Mouse (Mus musculus) adrenal gland, adult 2 months (tissue): ENCODE data around the gene Emilin2. TPM values are rescaled to one million over a fixed set of nuclear protein-coding genes. Genes with fewer than 3 reads are reported as not detected.

Experiments used
- DNase-seq: peaks from one replicate; pipeline ENCODE4 v3.0.0; 2021
- polyA plus RNA-seq: library from polyadenylated mRNA; depleted of rRNA; stranded (reverse); fragments of >200 nt; gene quantifications from 2 replicates; pipeline ENCODE4 v1.2.3, GENCODE M21; 2012
- total RNA-seq, 2 experiments: library from RNA; stranded (reverse); gene quantifications; 2 replicates each; pipeline ENCODE4 v1.2.3; 2021

The Emilin2 gene
- total and polyA plus RNA-seq, 3 experiments, result 6.6 to 10.0 (median 8.2) TPM

DNA sequence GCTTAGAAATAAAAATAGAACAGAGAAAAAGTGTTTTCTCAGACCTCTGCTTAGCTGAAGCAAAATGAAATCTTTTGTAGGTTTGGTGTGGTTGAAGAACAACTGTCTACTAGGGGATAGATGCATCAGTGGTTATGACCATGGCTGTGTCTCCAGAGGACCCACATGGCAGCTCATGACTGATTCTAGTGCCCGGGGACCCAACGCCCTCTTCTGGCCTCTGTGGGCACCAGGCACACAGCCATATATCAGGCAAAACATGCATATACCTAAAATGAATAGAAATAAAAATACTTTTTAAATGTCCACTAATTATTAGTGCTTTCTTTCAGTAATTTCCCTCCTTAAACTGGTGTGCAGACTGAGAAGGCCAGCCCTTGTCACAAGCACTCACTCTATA lies 79.8 kb downstream of the Emilin2 start:
- DNase-seq, result no peak

DNA sequence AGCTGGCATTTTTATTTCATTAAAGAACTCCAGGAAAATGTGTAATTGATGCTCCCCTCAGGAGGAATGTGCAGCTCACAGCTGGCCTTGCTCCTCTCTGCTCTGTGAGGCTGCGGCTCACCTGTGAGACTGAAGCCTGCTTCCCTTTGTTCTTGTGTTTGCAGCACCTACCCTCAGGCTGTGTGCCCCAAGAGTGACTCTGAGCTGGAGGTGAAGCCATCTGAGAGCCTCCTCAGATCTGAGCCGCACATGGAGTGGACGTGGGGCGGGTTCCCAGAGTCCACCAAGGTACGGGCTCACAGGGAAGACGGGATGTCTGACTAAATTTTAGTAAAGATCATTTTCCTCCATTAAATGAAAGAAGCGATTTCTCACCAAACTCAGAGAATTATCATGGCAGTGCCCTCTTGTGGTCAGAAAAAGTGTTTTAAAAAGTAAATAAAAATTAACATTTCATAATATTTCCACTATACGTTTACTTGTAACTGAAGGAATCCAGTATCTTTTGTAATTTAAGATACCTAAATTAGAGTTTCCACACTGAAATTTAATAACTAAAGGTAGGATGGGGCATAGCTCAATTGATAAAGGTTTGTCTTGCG lies 81.6 kb downstream of the Emilin2 start:
- no peak for DNase-seq

DNA sequence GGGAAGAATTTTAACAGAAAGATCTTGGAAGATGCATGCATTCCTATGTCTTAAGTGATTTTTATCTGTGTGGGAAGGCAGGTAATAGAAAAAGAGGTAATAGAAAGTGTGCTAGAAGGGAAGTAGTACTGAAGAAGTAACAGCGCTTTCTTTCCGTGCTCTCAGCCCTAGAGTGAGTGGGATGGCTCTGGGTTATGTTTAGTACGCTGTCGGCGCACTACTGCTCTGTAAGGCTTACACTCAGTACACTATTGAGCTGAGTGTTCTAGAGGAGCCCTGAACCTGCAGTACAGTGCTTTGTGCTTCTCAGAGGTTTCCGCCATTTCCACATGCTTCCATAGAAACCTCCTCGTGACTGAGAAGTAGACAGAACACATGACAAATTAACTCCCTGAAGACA lies 83.1 kb downstream of the Emilin2 start:
- DNase-seq, result no peak

DNA sequence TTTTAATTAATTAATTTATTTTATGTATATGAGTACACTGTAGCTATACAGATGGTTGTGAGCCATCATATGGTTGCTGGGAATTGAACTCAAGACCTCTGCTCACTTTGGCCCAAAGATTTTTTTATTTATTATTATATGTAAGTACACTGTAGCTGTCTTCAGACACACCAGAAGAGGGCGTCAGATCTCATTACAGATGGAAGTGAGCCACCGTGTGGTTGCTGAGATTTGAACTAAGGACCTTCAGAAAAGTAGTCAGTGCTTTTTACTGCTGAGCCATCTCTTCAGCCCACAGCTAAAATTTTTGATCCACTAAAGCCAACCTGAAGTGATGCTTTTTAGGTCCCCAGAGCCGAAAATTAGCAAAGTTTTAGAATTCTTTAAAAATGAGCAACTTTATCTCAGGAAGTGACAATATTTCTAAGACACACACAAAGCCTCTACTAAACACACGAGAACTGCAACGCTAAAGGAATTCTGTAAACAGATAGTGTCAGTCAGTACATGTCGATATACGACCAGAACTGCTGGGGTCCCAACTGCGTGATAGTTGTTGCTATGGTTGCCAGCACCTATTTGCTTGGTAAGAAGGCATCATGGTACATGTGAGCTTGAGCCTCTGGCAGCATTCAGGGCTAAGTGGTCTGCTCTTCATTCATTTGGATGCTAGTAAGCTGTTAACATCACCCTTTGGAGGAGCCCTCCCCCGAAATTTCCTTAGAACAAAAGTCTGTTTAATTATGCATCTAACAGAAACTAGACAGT lies 84.5 kb downstream of the Emilin2 start:
- DNase-seq, result no peak

DNA sequence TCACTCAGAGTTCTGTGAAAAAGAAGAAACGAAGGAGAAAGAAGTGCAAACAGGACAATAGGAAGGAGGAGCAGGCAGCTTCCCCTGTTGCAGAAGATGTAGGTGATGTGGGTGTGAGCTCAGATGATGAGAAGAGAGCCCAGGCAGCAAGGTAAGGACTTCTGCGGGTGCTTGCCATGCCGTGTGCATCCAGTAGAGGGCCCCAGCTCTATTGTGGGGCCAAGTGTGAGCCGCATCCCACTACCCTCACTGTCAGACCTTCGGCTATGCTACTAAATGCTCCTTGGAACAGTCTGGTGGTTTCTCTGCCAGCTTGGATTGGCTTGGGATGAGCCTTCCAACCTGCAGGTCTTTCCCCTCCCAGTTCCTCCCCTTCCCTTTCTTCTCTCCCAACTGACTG lies 86.7 kb downstream of the Emilin2 start:
- DNase-seq, result peak; percentile 22

DNA sequence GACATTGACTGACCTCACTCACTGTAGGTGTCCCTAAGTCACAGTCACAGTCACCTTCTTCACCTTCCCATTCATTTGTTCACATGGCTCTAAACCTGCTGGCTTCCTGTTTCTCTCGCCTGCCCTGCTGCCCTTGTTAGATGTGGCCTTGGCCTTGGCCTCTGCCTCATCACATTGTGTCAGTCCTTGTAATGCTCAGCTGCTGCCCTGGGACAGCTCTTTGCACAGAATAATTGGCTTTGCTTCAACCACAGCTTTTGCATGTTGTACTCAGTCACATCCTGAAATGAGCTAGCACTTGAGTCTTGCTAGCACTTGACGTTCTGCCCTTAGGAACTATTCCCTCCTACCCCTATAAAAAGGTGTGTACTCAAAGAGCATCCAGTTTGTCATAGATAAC lies 87.3 kb downstream of the Emilin2 start:
- DNase-seq, result peak; percentile 80

DNA sequence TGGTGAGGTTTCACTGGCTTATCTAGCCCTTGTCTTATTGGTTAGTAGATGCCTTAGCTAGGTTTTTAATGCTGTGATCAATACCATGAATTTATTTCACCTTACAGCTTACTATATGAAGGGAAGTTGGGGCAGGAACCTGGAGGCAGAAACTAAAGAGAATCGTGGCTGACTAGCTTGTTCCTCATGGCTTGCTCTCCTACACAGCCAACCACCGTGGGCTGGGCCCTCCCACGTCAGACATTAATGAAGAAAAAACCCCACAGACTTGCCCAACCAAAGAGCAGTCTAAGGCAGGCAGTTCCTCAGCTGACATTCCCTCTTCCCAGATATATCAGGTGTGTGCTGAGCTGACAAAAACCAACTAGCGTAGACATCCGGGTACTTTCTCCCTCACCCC lies 88.1 kb downstream of the Emilin2 start:
- no peak for DNase-seq

DNA sequence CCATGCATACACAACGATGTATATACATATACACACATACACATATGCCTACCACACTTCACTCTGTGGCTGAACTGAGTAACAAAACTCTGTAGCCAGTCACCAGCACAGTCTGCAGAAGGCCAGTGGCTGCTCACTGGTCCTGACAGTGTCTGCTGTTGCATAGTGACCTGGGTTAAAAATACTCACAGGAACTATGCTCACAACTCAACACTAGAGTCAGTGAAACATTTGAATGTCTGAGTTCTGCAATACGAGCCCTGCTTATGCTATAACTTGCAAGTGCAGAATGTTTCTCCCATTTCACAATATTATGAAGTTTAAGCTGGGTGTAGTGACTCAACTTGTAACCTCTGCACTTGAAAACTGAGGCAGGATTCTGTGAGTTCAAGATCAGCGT lies 90.4 kb downstream of the Emilin2 start:
- no peak for DNase-seq

DNA sequence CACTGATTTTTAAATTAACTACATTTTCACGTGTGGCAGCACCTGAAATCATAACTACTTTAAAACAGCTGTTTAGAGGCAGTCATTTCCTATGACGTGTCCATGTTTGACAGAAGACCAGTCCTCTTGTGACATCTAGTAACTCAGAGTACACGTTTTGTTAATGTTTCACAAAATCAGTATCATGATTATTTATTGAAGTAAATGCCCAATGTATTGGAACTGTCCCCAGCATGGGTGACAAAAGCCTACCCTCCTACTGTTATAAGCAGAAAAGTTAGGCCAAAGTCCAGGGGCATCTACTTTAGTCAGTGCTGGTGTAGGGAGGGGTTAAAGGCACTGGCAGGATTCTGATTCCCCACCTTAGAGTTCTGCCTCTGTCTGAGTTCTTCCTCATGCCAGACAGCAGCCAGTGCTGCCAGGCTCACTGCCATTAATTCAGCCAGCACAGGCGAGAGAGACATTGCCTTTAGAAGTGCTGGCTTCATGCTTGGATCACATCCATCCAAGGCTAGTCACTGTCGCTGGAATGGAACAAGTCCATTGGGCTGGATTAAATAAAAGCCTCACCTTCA lies 94.6 kb downstream of the Emilin2 start:
- DNase-seq, result no peak

DNA sequence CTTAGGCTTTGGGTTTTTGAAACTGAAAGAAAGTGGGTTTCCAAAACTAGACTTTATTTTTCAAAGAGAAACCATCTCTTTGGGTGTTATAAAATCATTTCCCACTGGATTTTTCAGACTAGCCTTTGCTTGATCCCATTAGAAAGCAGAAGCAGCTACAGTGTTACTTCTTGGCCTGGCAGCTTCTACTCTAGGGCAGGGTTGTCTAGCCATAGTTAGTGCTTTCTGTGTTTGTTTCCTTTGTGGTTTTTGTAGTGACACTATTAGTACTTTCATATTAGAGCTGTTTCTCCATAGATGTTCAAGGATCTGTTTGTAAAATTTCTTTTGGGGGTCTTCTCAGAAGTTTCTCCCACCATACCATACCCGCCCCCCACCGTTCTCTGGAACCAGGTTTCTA lies 95.5 kb downstream of the Emilin2 start:
- DNase-seq, result no peak

DNA sequence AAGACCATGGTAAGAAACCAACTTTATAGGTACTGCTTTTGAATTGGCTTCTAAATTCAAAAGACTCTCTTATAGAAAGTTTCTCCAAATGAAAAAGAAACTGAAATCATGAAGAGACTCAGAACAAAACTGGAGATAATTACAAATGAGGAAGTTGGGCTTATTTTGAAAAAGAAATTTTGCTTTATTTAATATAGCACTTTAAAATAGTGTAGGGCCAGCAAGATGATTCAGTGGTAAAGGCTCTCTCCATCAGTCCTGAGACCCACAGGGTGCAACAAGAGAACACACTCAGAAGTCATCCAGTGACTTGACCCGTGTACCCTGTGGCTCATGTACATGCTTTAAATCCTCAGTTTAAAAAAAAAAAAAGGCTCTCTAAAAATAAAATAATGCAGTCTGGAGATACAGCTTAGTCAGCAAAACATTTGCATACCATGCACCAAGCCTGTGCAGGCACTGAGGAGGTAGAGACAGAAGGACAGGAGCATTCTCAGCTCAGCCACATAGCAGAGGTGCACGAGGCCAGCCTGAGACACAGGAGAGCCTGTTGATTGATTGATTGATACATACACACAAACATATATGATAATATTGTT lies 96.4 kb downstream of the Emilin2 start:
- no peak for DNase-seq

DNA sequence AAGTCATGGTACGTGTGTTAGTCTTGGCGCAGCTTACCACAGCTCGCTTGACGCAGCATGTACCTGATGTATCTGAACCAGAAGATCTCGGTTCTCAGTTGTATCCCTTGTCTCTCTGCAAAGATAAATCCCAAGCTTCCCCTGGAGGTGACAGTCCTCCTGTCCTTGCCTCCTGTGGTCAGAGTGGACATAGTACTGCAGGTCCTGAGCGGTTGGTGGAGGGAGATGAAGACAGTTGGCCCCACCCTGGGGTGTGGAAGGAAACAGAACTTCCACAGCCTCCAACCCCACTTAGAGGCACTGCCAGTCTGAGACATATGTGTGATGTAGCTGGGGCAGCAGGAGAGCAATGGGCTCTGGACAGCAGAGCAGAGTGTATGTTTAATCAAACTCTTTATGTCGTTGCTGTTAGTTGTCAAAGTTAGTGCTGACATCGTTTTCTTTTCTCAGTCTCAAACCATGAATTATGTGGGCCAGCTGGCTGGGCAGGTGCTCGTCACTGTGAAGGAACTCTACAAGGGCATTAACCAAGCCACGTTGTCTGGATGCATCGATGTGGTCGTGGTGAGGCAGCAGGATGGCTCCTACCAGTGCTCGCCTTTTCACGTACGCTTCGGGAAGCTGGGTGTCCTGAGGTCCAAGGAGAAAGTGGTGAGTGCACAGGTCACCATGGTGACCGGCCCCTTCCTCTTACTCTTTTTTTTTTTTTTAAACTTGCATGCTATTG lies 97.1 kb downstream of the Emilin2 start:
- no peak for DNase-seq

DNA sequence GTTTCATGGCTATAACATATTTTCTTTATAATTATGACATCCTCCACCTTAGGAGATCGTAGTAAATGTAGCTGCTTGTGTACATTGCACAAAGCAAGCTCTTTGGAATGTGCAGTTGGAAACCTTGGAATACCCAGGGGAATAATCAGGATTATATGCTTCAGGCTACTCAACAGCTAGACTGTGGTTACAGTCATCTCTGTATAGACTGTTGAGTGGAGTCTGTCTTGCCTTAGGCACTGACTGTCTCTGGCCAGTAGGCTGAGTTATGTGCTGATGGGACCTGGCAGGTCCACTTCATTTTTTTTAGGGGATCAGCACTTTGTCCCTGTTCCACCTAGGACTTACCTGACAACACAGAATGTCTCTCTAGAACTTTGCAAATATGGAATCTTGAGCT lies 98.1 kb downstream of the Emilin2 start:
- DNase-seq, result no peak

DNA sequence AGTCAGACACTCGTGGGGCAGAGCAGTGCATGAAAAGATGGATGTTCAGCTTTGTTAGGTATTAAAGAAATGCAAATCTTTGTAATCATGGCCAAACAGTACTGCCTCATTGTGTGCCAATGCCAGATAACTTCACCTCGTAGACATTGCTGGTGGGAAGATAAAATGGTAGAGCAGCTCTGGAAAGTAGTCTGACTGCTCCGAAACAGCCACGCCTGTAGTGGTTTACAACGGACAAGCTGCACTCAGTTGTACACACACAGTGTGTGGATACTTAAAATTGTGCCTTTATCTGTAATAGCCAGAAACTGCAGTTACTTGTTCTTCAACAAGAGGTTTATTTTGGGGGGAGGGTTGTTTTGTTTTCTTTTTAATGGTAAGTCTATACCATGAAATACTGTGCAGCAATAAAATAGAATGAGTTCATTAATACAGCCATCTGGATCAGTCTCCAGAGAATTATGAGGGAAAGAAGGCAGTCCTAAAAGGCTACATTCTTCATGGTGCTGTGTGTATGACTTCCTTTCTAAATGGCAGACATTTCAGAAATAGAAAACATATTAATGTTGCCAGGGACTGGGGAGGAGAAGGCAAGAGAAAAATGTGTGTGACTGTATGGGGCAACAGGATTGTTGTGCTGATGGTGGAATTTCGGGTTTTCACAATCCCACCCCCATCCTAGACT lies 99.7 kb downstream of the Emilin2 start:
- no peak for DNase-seq

DNA sequence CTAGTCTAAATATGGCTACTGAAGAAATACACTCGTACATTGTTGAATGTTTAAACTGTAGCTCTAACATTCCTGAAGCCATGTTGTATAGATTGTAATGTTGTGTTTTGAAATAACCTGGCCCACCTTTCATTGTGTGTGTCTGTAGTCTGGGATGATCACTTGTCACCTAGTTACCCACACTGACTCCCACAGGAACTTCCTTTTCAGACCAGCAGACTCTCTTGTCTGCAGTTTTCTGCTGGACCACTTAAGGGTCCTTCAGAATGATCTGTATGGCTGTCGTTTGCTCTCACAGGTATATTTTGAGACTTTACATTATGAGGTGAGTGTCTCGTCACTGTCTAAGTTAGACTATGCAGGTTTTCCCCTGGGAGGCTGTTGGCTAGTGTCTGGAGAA lies 101.8 kb downstream of the Emilin2 start:
- no peak for DNase-seq

DNA sequence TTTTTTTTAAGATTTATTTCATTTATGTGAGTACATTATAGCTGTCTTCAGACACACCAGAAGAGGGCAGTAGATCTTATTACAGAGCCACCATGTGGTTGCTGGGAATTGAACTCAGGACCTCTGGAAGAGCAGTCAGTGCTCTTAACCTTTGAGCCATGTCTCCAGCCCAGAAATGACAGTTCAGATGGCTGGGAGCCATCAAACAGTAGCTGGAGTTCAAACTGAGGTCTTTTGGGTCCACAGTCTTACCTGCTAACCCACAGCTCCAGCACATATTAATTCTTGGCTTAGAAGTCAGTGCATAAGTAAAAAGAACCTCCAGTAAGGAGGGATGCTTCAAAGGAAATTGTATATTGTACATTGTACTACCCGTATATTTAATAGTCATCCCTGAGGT lies 102.9 kb downstream of the Emilin2 start:
- DNase-seq, result no peak

DNA sequence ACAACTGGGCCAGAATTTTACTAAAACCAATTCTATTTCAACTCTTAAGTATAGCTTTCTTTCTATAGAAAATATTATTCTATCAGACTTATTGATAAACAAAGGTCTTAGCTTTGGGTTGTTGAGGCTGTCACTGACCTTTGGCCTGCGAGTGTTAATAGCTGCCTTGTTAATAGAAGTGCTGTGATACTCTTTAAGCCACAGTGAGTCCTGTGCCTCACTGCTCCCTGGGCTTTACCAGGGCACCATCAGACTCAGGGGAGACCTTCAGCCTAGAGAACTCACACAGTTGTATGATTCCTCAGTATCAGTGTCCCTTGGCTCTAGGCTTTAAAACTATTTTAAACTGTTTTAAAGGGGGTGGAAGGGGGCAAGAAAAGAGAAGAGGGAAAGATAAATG lies 103.4 kb downstream of the Emilin2 start:
- DNase-seq, result no peak

DNA sequence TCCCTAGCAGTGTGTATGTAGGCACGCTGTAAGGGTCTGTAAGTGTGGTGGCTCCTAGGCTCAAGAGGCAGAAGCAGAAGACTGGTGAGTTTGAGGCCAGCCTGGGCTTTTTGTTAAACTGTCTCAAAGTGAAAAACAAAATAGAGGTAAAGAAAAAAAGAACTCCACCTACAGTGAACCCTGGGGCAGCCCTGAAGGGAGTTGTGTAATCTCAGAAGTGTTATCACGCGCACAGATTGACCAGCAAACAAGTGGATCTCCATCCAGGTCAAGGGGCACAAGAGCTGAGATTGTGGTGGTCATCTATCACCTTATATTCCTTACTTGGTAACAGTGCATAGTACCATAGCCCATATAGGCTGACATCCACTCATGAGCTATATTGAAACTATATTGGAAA lies 104.5 kb downstream of the Emilin2 start:
- no peak for DNase-seq

DNA sequence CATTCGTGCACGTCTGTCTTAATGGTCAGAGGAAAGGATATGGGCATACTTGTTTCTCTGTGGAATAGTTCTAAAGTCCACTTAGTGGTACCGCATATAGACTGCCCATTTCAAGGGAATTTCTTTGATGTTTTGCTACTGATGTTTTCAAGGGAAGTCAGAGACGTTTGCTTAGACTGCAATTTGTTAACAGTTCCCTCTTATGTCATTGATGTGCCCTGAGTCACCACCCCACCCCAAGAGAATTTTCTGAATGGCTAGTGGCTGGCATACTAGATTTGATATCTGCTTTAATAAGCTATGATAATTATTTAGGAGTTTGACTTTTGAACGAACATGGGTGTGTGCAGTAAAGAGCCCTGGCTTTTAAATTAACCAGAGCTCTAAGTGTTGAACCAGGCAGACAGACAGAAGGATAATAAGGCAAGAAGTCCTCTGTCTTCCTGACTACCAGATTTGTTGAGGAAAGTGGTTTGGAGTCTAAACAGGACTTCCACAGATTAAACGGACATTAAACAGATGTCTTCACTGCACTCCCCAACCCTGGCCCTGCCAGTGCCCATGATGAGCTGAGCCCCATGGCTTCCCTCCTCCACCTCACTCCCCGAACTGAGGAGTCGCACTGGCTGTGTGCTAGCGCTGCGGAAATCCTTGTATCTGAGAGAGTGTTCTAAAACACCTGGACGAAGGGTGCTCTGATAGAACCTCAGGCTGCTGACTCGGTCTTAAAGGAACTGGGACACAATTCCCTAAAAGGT lies 105.5 kb downstream of the Emilin2 start:
- DNase-seq, result peak; percentile 38

DNA sequence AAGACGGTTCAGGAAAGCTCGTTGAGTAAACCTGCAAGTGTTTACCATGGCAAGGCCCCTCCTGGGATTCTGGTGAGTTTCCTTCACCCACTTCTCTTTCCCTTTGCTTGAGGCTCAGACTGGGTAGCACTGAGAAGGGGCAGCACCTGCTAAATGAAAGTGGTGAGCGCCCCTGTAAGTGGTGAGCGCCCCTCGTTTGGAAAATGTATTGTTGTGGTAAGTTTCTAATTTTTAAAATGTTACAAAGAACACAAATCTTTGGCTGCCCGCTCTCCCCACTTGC lies 107.0 kb downstream of the Emilin2 start:
- DNase-seq, result no peak

DNA sequence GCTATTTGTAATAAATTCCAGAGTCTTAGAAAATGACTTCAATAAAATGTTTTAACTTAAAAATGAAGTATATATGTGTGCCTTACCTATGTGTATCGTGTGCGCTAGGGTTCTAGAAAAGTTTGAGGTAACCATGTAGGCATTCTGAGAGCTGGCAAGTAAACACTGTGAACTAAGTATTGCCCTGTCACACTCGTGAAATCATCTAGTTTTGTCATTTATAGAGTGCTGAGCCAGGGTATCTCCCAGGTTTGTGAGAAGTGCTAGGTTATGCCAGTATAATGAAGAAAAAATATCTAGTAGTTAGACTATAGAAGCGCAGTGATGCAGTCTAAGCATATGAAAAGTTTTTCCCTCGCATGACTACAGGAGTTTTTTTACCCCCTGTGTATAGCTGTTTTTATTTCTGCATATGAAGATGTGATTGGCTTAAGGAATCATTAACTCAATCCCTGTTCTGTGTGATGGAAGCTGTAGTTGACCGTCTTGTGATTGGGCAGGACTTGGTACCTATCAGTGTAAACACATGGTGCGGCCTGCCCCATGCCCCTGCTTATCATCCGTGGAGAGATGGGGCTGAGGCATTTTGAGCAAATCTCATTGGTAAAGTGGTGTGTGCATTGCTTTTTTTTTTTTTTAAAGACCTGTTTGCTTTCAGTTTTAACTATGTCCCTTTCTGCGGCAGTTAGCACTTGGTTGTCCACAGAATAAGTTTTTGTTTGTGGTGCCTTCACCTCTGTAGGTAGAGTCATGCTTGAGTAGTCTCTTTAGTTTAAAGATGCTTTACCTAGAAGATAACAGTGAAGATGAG lies 107.6 kb downstream of the Emilin2 start:
- DNase-seq, result no peak
